8 mouse cellular contexts compared by ENCODE assay signal in the genomic region with DNA sequence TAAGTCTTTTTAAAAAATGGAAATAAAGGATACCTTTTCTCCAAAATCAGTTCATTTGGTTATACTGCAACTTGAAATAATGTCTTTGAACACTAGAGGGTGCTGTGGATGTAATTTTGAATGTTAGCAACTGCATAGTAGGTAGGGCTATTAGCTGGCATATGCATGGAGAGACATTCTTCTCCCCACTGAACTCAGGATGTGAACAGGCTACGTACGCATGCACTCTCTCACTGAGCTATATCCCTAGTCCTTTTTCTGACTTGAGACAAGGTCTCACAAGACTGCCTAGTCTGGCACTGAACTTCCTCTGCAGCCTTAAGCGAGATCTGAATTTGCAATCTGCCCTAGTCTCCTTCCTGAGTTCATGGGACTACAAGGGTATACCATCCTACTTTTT.
DNase-seq lines count a peak whose midpoint lies in the region.

No protein-coding gene starts in this region.

- DNase-seq in cerebellum, postnatal 25 days = peak; percentile 23 to 32
- no peak for DNase-seq in cerebellum, adult 9-11 months
- peak; percentile 7 for DNase-seq in spleen, adult 12 weeks (ENCODE audit: low spot score)
- no peak for DNase-seq in spleen, postnatal 4 days (ENCODE audit: low spot score in 2 of 2)
- DNase-seq in embryo, embryonic 9.5 days (ENCODE audit: extremely low spot score) = peak; percentile 76
- DNase-seq in kidney, adult 9 months = peak; percentile 88
- peak; percentile 90 for DNase-seq in naive thymus-derived CD4-positive, alpha-beta T cell, adult 2 months (ENCODE audit: low read depth)
- no peak for DNase-seq in right cerebral cortex, postnatal 10 days (ENCODE audit: low spot score in 2 of 2)

Comparison
In these comparisons a context has a peak if more than half of its experiments do, and no peak if none do; other contexts are left out.
1. DNase-seq: peak in cerebellum, postnatal 25 days (2 of 2), spleen, adult 12 weeks (single experiment), embryo, embryonic 9.5 days (single experiment), kidney, adult 9 months (single experiment) and naive thymus-derived CD4-positive, alpha-beta T cell, adult 2 months (single experiment); none in cerebellum, adult 9-11 months (single experiment), spleen, postnatal 4 days (0 of 2) and right cerebral cortex, postnatal 10 days (0 of 2).